Mouse (Mus musculus): ENCODE data around the gene Ankmy1.

Gene Ankmy1

DNA sequence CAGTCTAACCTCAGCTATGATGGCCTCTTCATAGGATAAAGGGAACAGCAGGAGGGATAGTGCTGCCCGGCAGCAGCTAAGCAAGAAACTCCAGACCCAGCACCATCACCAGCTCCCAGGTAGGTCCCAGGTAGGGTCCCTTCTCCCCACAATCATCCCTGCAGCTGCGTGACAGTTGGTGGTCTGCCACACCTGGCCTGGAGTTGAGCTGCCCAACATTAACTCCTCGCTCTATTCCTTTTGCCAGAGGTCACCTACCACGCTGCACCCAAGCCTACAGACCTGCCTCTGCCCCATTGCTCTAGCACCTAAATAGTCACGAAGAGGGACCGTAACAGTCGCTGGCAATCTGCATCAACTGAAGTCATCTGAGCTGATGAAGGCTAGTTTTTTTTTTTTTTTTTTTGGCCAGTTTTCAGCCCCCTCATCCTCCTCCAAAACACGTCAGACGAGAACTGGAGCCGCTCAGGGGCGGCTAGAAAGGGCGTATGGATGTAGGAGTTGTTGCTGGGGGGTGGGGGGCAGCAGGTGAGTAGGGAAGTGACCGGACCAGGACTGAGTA lies 72.0 kb downstream of the Ankmy1 start:
- no peak for DNase-seq (ENCODE audit: low read depth, low spot score)

- no peak for DNase-seq (ENCODE audit: low read depth, low spot score)
Measured at GRCm38 (mm10) chr1:92815756-92816294, 86.9 kb downstream of the Ankmy1 start.

- no peak for DNase-seq (ENCODE audit: low read depth, low spot score)
Measured at GRCm38 (mm10) chr1:92815100-92815499, 87.6 kb downstream of the Ankmy1 start.

- no peak for DNase-seq (ENCODE audit: low read depth, low spot score)
Measured at GRCm38 (mm10) chr1:92814319-92814718, 88.4 kb downstream of the Ankmy1 start.

Data from R1 (cell line).